Mouse (Mus musculus) left cerebral cortex, adult 11 months (tissue): ENCODE results near the gene Fam32a.

ENCODE experiments used
- DNase-seq: peaks from one replicate; pipeline ENCODE4 v3.0.0; 2022; ENCODE audit warnings: low spot score

The Fam32a gene

DNA sequence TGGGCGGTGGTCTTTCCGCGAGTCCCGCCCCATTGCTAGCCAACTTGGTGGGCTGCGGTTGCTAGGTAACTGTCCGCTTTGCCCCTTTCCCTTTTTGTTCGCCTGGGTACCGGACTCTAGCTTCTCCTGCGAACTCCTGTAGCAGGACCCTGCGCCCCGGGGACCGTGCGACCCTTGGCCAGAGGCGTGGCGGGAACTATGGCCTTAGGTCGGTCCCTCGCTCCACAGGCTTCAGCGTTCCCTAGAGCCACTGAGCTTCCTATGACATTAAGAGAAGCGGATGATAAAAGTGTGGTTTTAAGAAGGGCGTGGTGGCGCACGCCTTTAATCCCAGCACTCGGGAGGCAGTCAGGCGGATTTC lies 20.9 kb downstream of the Fam32a start:
- no peak for DNase-seq

DNA sequence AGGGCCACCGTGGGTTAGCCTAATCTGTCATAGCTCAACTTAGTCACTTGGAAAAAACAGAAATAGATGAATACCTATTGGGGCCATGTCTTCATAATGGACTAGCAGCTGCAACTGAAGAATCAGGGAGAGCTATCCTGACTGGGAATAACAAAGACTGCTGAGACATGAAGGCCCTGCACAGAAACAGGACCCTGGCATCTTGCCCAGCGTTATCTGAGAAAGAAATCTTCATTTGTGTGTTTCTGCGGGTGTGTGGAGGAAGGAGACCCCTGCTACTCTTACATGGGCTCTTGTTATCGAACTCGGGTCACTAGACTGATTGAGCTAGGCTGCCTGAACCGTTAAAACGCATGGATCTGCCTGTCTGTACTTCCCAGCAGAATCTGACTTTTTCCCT lies 21.4 kb downstream of the Fam32a start:
- DNase-seq = no peak

DNA sequence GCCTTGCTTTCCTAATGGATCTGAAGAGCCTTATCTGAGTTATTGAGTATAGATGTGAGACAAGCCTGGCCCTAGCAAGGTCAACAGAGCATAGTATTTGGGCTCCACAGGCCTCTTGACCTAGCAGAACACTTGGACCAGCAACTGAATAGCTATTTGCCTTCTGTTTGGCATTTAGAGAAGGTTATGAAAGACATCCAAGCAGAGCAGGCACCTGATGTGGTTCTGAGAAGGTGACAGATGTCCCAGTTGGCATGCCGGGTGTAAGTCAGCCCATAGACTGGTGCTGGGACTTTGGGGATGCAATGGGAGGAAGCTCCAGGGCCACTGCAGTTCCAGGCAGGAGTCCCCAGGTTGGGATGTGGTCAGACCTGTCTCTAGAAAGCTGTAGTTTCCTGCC lies 22.7 kb downstream of the Fam32a start:
- no peak for DNase-seq

DNA sequence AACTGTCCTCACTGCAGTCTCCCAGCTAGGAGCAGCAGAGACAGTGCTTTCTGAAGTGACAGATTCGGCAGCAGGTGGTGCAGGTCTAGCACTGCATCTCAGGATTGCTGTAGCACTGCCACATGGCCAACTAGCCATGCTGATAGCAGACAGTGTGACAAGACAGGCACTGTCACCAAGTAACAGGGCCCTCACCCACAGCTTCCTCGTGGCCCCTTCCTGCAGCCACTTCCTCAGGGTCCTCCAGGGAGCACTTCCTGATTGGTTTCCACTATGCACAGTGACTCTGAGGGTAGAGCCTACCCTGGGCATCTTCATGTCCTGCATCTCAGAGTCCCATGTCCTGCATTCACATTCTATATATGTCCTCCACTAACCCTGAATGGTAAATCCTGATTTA lies 25.1 kb downstream of the Fam32a start:
- no peak for DNase-seq

DNA sequence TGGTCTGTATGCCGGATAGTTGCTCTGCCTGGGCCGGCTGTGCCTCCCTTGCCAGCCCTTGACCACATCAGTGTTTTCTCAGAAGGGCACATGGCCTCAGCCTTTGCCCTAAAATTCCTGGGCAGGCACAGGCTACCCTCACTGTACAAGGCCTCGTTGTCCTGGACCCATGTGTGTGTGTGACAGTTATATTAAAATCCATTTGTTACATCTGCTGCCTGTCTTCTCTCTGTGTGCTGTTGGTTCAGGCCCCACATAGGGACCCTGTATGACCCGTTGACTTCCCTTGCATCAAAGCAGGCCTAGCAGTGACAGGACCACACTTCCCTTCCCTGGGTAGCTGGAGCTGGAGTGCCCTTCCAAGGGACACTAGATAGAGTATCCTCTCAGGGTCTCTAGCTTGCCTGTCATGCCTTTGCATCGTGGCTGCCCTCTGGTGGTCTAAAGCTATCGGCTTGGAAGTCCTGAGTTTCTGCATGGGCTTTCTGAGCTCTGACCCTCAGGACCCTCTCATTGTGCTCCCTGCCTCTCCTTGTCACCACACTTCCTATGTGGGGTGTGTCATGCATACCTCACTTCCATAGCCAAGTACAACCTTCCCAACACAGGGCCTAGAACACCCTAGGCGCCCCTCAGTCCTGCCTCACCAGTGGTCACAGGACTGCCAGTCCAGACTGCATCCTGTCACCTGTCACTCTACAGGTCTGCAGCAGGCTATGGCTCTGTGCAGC lies 37.8 kb downstream of the Fam32a start:
- DNase-seq = no peak

DNA sequence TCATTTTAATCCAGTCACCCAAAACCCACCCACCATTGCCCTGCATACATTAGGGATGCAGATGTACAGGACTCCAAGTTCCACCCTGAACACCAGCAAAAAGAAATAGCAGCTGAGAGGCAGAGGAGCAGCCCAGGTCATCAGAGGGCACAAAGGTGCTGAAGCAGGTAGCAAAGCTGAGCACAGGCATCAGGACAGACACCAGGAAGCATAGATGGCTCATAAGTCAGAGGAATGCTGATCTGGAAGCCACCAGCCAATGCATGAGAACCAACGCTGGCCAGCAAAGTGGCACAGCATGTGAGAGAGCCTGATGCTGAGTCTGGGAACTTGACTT lies 38.3 kb downstream of the Fam32a start:
- DNase-seq = no peak

DNA sequence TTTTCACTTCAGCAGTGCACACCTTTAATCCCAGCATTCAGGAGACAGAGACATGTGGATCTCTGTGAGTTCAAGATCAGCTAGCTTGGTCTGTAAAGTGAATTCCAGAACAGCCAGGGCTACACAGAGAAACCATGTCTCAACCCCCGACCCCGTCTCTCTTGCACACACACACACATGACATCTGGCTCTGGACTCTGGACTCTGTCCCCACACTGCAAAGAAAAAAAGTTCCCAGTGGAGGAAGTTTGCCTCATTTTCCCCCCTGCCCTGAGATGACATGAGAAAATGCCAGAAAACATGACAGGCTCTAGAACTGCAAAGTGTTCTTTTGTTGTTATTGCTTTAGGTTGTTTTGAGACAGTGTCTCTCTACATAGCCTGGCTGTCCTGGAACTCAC lies 40.3 kb downstream of the Fam32a start:
- DNase-seq = no peak

DNA sequence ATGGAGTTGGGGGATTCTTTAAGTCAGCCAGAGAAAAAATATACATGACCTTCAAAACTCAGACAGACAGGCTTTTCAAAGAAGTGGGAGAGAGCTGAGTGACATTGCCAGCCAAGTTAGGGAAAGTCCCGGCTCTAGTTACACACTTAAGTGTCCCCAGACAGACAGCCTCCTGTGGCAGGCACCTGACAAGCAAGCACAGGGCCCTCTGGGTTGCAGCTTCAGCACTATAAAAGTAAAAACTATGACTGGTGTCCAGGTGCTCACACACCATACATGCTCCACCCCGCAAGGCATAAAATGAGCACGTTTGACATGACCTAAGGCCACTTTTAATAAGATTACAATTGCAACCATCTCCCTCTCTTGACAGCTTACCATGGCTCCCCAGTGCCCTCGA lies 41.1 kb downstream of the Fam32a start:
- no peak for DNase-seq

DNA sequence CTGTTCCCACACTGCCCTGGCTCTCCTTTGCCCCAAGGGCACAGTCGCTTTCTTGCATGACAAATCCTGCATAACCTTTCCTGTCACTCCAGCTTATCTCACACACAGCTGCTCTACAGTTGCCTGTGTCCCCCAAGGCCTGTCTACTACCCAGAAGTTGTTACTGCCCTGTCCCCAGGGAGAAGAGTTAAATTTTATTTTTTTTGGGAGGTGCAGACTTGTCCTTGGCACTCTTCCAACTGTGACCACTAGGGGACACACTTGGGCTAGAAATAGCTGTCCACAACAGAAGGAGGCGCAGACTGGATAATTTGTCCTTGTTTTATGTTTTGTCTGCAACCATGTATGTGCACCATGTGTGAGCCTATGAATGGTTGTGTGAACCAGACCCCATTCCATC lies 41.5 kb downstream of the Fam32a start:
- DNase-seq = no peak

DNA sequence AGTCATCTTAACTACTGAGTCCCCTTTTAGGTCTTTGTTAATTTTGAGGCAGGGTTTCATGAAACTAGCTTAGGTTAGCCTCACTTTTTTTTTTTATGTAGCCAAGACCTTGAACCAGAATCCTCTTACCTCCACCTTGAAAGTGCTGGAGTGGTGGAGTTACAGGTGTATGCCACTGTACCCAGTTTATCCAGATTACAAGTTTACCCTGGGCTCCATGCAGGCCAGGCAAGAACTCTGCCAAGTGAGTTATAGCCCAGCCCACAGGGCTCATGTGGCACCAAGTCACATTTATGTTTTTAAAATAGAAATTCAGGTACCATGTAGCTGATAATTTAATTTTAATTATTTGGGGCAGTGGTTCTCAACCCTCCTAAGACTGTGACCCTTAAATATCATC lies 41.9 kb downstream of the Fam32a start:
- no peak for DNase-seq

DNA sequence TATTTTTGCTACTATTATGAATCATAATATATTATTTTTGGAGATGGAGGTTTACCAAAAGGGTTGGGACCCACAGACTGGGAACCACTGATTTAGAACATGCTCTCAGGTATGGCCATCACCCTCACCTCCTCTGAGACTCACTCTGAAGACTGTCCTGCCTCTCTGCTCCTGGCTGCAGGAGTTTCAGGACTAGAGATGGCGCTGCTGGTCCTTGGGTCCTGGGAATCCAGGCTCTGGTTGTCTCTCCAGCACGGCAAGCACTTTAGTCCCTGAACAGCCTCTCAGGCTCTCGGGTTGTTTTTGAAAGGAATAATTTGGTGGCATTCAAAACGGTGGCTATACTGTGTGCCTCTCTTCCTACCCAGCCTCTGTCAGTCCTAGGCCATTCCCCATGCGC lies 42.3 kb downstream of the Fam32a start:
- no peak for DNase-seq

DNA sequence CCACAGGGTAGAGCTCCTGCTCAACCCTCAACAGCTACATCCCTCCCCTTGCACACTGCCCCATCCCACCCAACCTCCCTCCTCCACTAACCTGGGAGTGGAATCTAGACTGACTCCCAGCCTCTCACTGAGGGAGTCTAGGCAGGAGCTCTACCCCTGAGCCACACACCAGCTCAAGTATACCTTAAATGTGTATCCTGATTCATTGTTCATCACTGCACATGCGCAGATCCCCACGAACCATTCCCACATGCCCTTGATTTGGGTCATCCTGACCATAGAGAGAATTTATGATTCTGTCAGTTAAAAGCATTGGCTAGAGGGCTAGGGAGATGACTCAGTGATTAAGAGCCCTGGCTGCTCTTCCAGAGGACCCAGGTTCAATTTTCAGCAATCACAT lies 43.2 kb downstream of the Fam32a start:
- DNase-seq = no peak

DNA sequence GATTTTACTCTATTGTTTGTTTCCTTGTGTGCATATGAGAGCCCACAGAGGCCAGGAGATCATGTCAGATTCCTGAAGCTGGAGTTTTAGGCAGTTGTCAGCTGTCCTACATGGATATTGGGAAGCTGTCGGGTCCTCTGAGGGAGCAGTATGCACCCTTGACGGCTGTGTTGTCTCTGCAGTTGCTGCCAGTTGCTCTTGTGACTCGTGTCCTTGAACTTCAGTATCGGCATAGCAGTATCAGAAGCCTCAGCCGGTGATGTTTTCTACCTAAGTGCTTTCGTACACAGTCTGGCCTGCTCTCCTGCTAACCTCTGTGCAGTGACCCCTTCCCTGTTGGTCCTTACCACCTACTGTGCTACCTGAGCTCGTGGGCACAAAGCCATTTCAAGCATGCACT lies 43.9 kb downstream of the Fam32a start:
- no peak for DNase-seq

DNA sequence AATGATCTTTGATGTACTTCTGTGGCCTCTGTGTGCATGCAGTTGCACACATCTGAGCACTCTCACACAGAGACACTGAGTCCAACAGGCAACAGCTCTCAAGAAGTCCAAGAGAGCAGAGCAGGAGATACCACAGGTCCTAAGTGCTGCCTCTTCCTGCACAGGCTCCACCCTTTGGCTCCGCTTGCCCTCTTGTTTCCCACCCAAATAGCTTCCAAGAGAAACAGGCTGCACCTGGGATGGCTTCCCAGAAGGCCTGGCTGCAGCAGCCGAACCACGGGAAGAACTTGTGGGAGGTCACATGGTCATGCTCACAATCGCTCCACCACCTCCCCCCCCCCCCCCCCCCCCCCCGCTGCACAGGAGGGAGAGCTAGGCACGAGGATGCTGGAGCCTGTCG lies 45.8 kb downstream of the Fam32a start:
- no peak for DNase-seq

DNA sequence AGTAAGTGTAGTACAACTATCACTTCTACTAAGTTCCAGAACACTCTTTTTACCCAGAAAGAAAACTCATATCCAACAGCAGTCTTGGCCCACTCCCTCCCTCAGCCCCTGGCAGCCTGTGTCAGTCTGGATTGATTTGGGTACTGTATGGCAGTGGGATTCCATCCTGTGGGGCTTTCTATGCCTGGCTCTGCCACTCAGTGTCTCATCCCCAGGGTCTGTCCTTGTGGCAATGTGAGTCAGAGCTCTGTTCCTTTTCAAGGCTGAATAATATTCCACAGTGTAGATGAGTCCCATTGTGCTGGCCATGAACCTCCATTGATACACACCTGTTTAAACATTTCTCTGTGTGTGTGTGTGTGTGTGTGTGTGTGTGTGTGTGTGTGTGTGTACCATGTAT lies 47.1 kb downstream of the Fam32a start:
- no peak for DNase-seq

DNA sequence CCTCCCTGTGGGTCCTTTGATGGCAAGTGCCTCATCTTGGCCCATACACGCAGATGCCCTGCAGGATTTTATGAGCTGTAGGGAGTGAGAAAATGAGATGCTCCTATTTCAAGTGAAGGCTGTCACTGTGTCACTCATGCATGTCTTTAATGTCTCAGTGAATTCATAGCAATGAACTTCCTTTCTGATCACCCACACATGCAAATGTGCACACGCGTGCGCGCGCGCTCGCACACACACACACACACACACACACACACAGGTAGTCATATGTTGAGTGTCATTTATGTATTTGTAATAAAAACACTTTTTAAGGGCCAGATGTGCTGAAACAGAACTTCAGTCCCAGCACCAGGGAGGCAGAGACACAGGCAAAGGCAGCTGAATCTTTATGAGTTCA lies 47.6 kb downstream of the Fam32a start:
- DNase-seq = no peak

DNA sequence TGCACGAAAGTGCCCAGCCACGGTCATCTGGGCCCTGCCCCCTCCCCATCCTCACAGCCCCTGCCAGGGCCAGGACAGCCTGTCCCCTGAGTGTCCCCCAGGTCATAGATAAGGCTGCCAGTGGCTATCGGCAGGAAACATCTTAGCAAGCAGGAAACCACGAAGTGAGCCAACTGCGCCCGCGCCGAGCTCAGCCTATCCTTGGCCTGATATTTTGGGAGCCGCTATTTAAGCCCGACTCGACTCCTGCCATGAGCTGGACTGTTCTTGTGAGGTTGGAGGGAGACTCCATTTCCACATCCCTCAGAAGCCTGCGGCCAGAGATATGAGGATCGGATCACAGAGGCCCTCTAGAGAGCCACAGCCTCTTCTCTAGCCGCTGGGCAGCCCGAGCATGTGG lies 48.8 kb downstream of the Fam32a start:
- no peak for DNase-seq

DNA sequence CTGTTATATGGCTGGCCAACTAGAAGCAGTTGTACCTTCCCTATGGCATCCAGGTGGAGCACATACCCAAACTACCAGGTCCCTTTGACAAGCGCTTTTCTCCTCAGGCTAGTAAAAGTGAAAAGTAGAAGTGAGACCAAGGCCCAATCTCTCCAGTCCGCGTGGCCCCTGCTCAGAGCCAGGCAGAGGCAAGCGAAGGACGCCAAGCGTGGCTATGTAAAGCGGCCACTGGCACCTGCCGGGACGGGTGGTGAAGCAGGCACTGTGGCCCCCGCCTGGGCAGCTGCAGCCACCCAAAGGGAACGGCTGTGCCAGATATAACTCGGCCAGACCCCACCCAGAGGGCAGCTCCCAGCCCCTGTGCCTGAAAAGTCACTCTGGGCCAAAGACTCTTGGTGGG lies 51.1 kb downstream of the Fam32a start:
- DNase-seq = no peak

DNA sequence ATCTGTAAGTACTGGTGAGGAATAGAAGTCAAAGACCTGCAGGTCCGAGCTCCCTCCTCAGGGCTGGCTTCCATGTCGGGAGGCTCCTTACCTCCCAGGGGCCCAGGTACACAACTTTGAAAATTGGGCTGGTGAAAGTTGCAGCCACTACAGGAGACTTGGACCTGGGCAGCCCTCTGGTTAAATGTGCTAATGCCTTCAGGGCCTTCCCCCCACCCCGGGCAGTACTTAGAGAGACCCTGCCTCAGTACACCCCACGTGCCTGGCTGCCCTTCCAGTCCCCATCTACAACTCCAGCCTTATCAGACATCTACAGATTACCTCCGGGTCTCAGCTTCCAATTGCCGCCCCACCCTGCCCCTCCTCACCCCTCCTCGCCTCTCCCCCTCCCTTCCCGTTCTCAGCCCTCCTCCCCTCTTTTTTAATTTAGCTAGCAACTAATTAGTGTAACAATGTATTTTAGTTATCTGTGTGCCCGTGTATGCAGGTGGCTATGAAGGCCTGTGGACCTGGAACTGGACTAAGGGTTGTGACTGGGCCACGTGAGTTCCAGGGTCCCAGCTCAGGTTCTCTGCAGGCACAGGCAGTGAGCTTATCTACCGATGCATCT lies 51.6 kb downstream of the Fam32a start:
- no peak for DNase-seq

DNA sequence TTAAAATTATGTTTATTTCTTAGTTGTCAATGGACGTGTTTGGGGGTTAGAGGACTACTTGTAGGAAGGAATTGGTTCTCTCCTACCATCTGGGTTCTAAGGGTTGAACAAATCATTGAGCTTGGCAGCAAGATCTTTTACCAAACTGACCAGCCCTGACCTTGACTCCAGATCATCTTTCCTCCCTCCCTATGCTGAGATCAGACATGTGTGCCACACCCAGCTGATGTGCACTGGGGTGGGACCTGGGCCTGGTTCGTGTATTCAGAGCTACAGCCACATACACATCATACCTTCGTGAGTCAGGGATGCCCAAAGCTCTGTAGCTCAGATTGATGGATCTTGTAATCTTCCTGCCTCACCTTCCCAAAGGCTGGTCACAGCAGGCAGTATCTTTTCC lies 52.2 kb downstream of the Fam32a start:
- DNase-seq = no peak

DNA sequence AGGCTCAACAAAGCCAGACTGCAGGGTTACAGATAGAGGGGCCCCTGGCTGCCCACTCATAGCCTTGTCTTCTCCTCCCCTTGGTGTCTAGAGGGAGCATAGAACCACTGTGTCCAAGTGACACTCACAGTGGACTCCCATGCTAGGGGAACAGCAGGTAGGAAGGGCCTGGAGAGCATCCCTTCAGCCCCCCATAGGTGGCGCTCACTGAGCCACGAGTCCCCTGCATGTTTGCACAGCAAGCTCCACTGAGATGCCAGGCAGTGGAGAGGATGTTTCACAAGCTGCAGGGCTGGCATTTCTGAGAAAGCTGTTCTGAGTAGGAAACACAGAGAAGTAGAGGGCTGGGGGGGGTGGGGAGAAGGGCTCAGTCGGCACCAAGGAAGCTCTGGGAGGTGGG lies 52.8 kb downstream of the Fam32a start:
- DNase-seq = peak; percentile 31

DNA sequence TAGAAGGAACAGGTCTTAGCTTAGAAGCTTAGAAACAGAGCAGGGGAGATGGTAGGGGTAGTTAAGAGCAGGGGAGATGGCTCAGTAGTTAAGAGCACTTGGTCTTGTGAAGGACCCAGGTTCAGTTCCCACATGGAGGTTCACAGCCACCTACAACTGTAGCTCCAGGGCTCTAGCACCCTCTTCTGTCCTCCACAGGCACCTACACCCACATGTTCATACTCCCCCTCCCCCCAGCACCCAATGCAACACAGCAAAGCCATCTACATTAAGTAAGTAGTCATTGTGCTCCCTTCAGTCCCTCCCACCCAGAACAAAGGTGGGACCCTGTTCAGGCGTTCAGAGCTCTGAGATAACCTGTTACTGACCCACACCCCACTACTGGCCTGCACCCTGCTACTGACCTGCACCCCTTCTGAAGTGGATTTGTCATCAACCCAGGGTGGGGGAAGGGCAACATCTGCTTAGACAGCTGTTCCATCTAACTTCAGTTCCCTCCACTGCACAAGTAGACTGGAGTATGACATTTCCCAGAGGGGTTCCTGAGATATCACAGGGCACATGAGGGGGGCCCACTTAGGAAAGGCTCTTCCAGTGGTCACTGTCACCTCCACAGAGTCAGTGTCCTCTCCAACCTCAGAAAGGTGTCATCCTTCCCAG lies 53.7 kb downstream of the Fam32a start:
- DNase-seq = no peak

DNA sequence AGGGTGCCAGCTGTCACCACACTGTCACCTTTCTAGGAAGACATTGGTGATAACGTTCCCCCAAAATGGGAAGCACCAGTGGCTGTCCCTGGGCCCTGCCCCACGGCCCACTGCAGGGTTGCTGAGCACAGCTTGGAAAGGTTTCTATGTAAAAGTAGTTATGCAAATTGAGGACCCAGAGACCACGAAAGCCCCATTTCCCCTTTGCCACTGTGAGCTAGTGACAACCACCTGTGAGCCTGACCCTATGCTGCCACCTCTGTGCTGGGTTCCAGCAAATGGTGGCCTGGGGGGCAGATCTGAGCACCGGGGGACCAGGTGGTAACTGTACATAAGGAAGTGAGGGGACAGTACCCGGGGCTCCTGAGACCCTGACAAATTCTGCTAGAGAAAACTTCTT lies 54.3 kb downstream of the Fam32a start:
- no peak for DNase-seq
